Mouse (Mus musculus) intestine, embryonic 15.5 days (tissue): ENCODE measurements around the gene Mospd3. TPM values are rescaled to one million over a fixed set of nuclear protein-coding genes. Genes with fewer than 3 reads are reported as not detected.

Experiments used
- ATAC-seq: fragments of 200-750 bp; cut with Nextera tagmentation; 2 replicates; pipeline ENCODE4 v1.8.0; 2017; ENCODE audit warnings: moderate TSS enrichment, moderate library complexity
- H3K27ac ChIP-seq: fragments of 300-500 bp; sonication (generic); 2 replicates; pipeline ENCODE4 v1.5.1; 2015; ENCODE audit warnings: mild to moderate bottlenecking, inconsistent platforms
- H3K27me3 ChIP-seq: fragments of 300-500 bp; sonication (generic); replicated peaks from 2 replicates; pipeline ENCODE4 v1.6.1; 2015; ENCODE audit warnings: inconsistent platforms
- H3K36me3 ChIP-seq: fragments of 300-500 bp; sonication (generic); 2 replicates; pipeline ENCODE4 v1.6.1; 2015; ENCODE audit warnings: inconsistent platforms
- H3K4me1 ChIP-seq: fragments of 300-500 bp; sonication (generic); replicated peaks from 2 replicates; pipeline ENCODE4 v1.6.1; 2015; ENCODE audit warnings: inconsistent platforms
- H3K4me2 ChIP-seq: fragments of 300-500 bp; sonication (generic); replicated peaks from 2 replicates; pipeline ENCODE4 v1.6.1; 2015; ENCODE audit warnings: mild to moderate bottlenecking, inconsistent platforms
- H3K4me3 ChIP-seq: fragments of 300-500 bp; sonication (generic); replicated peaks from 2 replicates; pipeline ENCODE4 v1.5.1; 2015; ENCODE audit warnings: inconsistent platforms
- H3K9ac ChIP-seq: fragments of 300-500 bp; sonication (generic); 2 replicates; pipeline ENCODE4 v1.6.1; 2015; ENCODE audit warnings: inconsistent platforms
- H3K9me3 ChIP-seq: fragments of 300-500 bp; sonication (generic); 2 replicates; pipeline ENCODE4 v1.6.1; 2016; ENCODE audit warnings: inconsistent platforms
- WGBS: fragments of 180-500 bp; shearing (Covaris S2); methylation state at CpG from one replicate; pipeline ENCODE4 v1.1.7; 2015; 5-methylcytosine and 5-hydroxymethylcytosine counted together
- polyA plus RNA-seq: library from polyadenylated mRNA; unstranded; fragments of >200 nt; fragmentation: Nextera tagmentation; extraction: Ambion mirVana; gene quantifications from 2 replicates; pipeline ENCODE4 v1.2.1, GENCODE M21; 2015

The Mospd3 gene
- polyA plus RNA-seq, 1 experiment from 2014 or later, result 24.6 TPM

- WGBS, result 61% methylated on average over 12 of the region's 12 CpGs
- Histone ChIP-seq H3K27me3 (no peaks in the 10 kb centered on the region), H3K9me3 (no peaks in the 10 kb centered on the region), H3K9ac (no peak overlapping the region), H3K4me2 (no peak overlapping the region), H3K4me1 (0 out of 2 replicates have a peak, but pooled peaks cover 5% of the 10 kb centered on the region), H3K27ac (no peak overlapping the region), H3K36me3 (no peaks in the 10 kb centered on the region), H3K4me3 (no peak overlapping the region)
- no peak for ATAC-seq
Observed at GRCm38 (mm10) chr5:137569031-137569430, 31.8 kb downstream of the Mospd3 start.

- no peak overlapping the region for H3K4me3 ChIP-seq
- H3K4me2 ChIP-seq, result no peak overlapping the region
- 0 out of 2 replicates have a peak, but pooled peaks cover 5% of the 10 kb centered on the region for H3K4me1 ChIP-seq
- 79% methylated on average over 8 of the region's 8 CpGs for WGBS
- no peaks in the 10 kb centered on the region for H3K27me3 ChIP-seq
- H3K27ac ChIP-seq, result no peak overlapping the region
- no peak overlapping the region for H3K9ac ChIP-seq
- no peaks in the 10 kb centered on the region for H3K36me3 ChIP-seq
- H3K9me3 ChIP-seq, result no peaks in the 10 kb centered on the region
- no peak for ATAC-seq
Observed at GRCm38 (mm10) chr5:137568223-137568798, 32.5 kb downstream of the Mospd3 start.

GRCm38 (mm10) chr5:137566416-137566815 is 34.4 kb downstream of the Mospd3 start:
- 93% methylated on average over 5 of the region's 5 CpGs for WGBS

GRCm38 (mm10) chr5:137565744-137566143 is 35.1 kb downstream of the Mospd3 start:
- Histone ChIP-seq H3K9ac (no peak overlapping the region), H3K9me3 (no peaks in the 10 kb centered on the region), H3K27ac (no peak overlapping the region), H3K4me3 (no peak overlapping the region), H3K36me3 (no peaks in the 10 kb centered on the region), H3K4me2 (no peak overlapping the region), H3K27me3 (no peaks in the 10 kb centered on the region), H3K4me1 (0 out of 2 replicates have a peak, but pooled peaks cover 5% of the 10 kb centered on the region)
- no peak for ATAC-seq
- 72% methylated on average over 6 of the region's 6 CpGs for WGBS

More at GRCm38 (mm10) chr5:137566416-137566815, 34.4 kb downstream of the Mospd3 start:
- Histone ChIP-seq H3K4me1 (0 out of 2 replicates have a peak, but pooled peaks cover 5% of the 10 kb centered on the region), H3K9me3 (no peaks in the 10 kb centered on the region), H3K27me3 (no peaks in the 10 kb centered on the region), H3K4me3 (no peak overlapping the region), H3K9ac (no peak overlapping the region), H3K36me3 (no peaks in the 10 kb centered on the region), H3K27ac (no peak overlapping the region), H3K4me2 (no peak overlapping the region)
- no peak for ATAC-seq

- H3K9me3 ChIP-seq, result no peaks in the 10 kb centered on the region
- H3K9ac ChIP-seq, result no peak overlapping the region
- no peaks in the 10 kb centered on the region for H3K36me3 ChIP-seq
- H3K27ac ChIP-seq, result no peak overlapping the region
- no peak for ATAC-seq
- H3K4me2 ChIP-seq, result no peak overlapping the region
- no peaks in the 10 kb centered on the region for H3K4me1 ChIP-seq
- no peak overlapping the region for H3K4me3 ChIP-seq
- WGBS, result 67% methylated on average over 10 of the region's 10 CpGs
- H3K27me3 ChIP-seq, result no peaks in the 10 kb centered on the region
Observed at GRCm38 (mm10) chr5:137562965-137563364, 37.9 kb downstream of the Mospd3 start.

GRCm38 (mm10) chr5:137561556-137561955 is 39.3 kb downstream of the Mospd3 start:
- H3K4me1 ChIP-seq, result no peaks in the 10 kb centered on the region
- H3K27ac ChIP-seq, result no peak overlapping the region
- WGBS, result 61% methylated on average over 6 of the region's 6 CpGs
- H3K9ac ChIP-seq, result no peak overlapping the region
- ATAC-seq, result no peak
- H3K36me3 ChIP-seq, result no peaks in the 10 kb centered on the region
- H3K4me3 ChIP-seq, result no peak overlapping the region
- H3K9me3 ChIP-seq, result no peaks in the 10 kb centered on the region
- no peak overlapping the region for H3K4me2 ChIP-seq
- H3K27me3 ChIP-seq, result no peaks in the 10 kb centered on the region

GRCm38 (mm10) chr5:137553898-137554297 is 47.0 kb downstream of the Mospd3 start:
- peaks cover 21% of the 10 kb centered on the region for H3K27me3 ChIP-seq
- H3K9ac ChIP-seq, result no peak overlapping the region
- no peak overlapping the region for H3K4me3 ChIP-seq
- no peak overlapping the region for H3K27ac ChIP-seq
- WGBS, result 40% methylated on average over 11 of the region's 11 CpGs
- ATAC-seq, result no peak
- H3K9me3 ChIP-seq, result no peaks in the 10 kb centered on the region
- no peaks in the 10 kb centered on the region for H3K4me1 ChIP-seq
- peak overlapping the region; percentile 54 for H3K4me2 ChIP-seq
- H3K36me3 ChIP-seq, result no peaks in the 10 kb centered on the region

DNA sequence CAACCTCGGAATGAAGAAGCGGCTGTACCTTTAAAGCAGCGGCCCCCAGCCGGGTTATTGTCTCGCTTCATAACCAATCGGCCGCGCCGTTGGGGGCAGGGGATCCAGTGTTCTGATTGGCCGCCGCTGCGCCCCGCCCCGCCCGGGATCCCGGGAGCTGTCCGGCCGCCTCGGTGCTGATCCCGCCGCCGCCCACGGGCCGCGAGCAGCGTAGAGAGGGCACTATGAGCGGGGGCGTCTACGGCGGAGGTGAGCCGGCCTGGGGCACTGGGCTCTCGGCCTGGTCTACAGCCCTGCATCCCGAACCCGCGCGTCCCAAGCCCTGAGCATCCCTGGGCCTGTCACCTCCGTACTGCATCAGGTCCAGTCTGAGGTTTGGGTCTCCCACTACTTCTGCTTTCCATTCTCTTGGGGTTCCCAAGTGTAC is 47.4 kb downstream of the Mospd3 start, which contains the start of gene Actl6b:
TSS of gene Actl6b (plus strand) at position 107 of the 427 bp plus-strand sequence.
- no peaks in the 10 kb centered on the region for H3K36me3 ChIP-seq
- no peaks in the 10 kb centered on the region for H3K9me3 ChIP-seq
- H3K27me3 ChIP-seq, result peaks cover 21% of the 10 kb centered on the region
- H3K9ac ChIP-seq, result no peak within 1 kb of the TSS
- peak within 1 kb of the TSS; percentile 18 for H3K4me3 ChIP-seq
- ATAC-seq, result peak; percentile 83
- no peaks in the 10 kb centered on the region for H3K4me1 ChIP-seq
- H3K27ac ChIP-seq, result no peak within 1 kb of the TSS
- under 1% methylated on average over 37 of the region's 37 CpGs for WGBS
- H3K4me2 ChIP-seq, result peak within 1 kb of the TSS; percentile 54

DNA sequence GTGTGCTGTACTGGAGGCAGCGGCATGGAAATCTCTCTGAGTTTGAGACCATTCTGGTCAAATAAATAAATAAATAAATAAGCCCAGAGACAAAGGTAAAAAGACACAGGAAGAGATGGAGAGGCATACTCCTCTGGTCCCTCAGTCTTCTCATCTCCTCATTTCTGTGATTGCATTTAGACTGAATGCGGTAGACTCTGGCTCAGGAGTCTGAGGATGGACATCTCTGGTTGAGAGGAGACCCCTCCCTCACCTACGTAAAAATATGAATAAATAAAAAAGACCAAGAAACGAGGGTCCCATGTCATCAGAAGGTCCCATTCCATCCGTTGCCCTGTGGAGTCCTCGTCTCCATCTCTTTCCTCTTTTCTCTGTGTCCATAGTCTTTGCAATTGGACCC is 47.9 kb downstream of the Mospd3 start:
- no peak overlapping the region for H3K27ac ChIP-seq
- no peaks in the 10 kb centered on the region for H3K4me1 ChIP-seq
- no peaks in the 10 kb centered on the region for H3K36me3 ChIP-seq
- no peak for ATAC-seq
- peak overlapping the region; percentile 18 for H3K4me3 ChIP-seq
- peaks cover 21% of the 10 kb centered on the region for H3K27me3 ChIP-seq
- peak overlapping the region; percentile 54 for H3K4me2 ChIP-seq
- WGBS, result 28% methylated on average over 6 of the region's 6 CpGs
- H3K9ac ChIP-seq, result no peak overlapping the region
- no peaks in the 10 kb centered on the region for H3K9me3 ChIP-seq

DNA sequence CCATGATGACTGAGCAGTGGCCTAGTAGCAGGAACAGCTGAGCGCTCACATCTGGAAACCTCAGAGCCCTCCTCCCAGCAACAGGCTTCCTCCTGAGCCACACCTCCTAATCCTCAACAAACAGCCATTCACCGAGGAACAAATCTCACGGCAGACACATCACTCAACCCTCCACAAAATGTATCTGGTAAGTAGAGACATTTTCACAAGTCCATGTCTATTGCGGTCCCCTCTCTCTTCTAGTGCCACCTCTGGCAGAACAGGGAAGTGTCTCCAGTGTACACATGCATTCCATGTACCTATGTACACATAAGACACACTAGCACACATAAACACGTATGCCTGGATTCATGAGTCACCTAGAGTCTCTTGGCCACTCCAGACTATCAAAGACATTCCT is 49.7 kb downstream of the Mospd3 start:
- no peak overlapping the region for H3K9ac ChIP-seq
- no peaks in the 10 kb centered on the region for H3K36me3 ChIP-seq
- 74% methylated on average over 5 of the region's 5 CpGs for WGBS
- no peak overlapping the region for H3K27ac ChIP-seq
- no peaks in the 10 kb centered on the region for H3K9me3 ChIP-seq
- no peaks in the 10 kb centered on the region for H3K4me1 ChIP-seq
- peaks cover 21% of the 10 kb centered on the region for H3K27me3 ChIP-seq
- ATAC-seq, result no peak
- H3K4me3 ChIP-seq, result no peak overlapping the region
- H3K4me2 ChIP-seq, result no peak overlapping the region

DNA sequence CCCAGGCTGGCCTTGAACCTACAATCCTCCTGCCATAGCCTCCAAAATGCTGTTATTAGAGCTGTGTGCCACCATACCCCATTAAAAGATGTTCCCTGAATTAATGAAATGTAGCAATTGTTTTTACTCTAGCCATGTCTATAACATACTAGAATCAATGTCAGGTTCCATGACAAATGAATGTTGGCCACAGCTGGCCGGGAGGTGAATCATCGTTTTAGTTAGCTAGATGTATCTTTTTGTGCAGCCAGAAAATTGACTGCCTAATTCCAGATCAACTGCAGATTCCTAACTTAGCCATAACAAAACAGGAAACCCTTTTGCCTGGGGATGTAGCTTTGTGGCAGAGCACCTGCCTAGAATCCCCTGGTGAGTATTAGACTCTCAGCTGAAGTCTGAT is 51.0 kb downstream of the Mospd3 start:
- Histone ChIP-seq H3K4me1 (no peaks in the 10 kb centered on the region), H3K9me3 (no peaks in the 10 kb centered on the region), H3K36me3 (no peaks in the 10 kb centered on the region), H3K9ac (no peak overlapping the region), H3K4me3 (no peak overlapping the region), H3K27me3 (peaks cover 17% of the 10 kb centered on the region), H3K4me2 (no peak overlapping the region), H3K27ac (no peak overlapping the region)
- 83% methylated on average over 2 of the region's 2 CpGs for WGBS
- ATAC-seq, result no peak
